Mouse (Mus musculus) MEL (cell line): Measurements from ENCODE around the gene Dennd1a. TPM values are rescaled to one million over a fixed set of nuclear protein-coding genes. Genes with fewer than 3 reads are reported as not detected.

Source experiments
- DNase-seq: peaks from one replicate; pipeline ENCODE4 v3.0.0; 2011; ENCODE audit warnings: low read depth, low spot score
- H3K27ac ChIP-seq: 2 replicates; pipeline ENCODE4 v1.5.1; 2012; ENCODE audit warnings: low read depth, mild to moderate bottlenecking, control low read depth, low read length, moderate library complexity; ENCODE audit not compliant: control insufficient read depth
- H3K27me3 ChIP-seq, 2 experiments: fragments of 150-350 bp in 1 of 2; sonication (generic) in 1 of 2; 2 replicates each; pipeline ENCODE4 v1.6.1; 2012; ENCODE audit warnings: low read length in 2 of 2, mild to moderate bottlenecking in 2 of 2, improper control_type of control experiment in 1 of 2, moderate library complexity in 1 of 2; ENCODE audit not compliant: insufficient read depth in 2 of 2, control insufficient read depth in 1 of 2
- H3K36me3 ChIP-seq, 2 experiments: 2 replicates each; pipeline ENCODE4 v1.6.1; 2012 to 2014; ENCODE audit warnings: low read length in 2 of 2, improper control_type of control experiment in 1 of 2, inconsistent platforms in 1 of 2, mild to moderate bottlenecking in 1 of 2; ENCODE audit not compliant: insufficient read depth in 2 of 2, control insufficient read depth in 1 of 2
- H3K4me1 ChIP-seq, 2 experiments: fragments of 150-350 bp in 1 of 2; sonication (generic) in 1 of 2; 2 replicates each; pipeline ENCODE4 v1.6.1; 2012; ENCODE audit warnings: low read length in 2 of 2, improper control_type of control experiment in 1 of 2, mild to moderate bottlenecking in 1 of 2; ENCODE audit not compliant: insufficient read depth in 2 of 2, control insufficient read depth in 1 of 2
- H3K4me3 ChIP-seq, 2 experiments: fragments of 150-350 bp in 1 of 2; sonication (generic) in 1 of 2; 2 replicates each; pipeline ENCODE4 v1.5.1; 2012; ENCODE audit warnings: low read depth in 2 of 2, low read length in 2 of 2, mild to moderate bottlenecking in 2 of 2, moderate library complexity in 2 of 2, control low read depth in 1 of 2, improper control_type of control experiment in 1 of 2; ENCODE audit not compliant: control insufficient read depth in 1 of 2, insufficient read depth in 1 of 2
- H3K79me2 ChIP-seq: 2 replicates; pipeline ENCODE4 v1.6.1; 2012; ENCODE audit warnings: mild to moderate bottlenecking, low read length, moderate library complexity; ENCODE audit not compliant: control insufficient read depth, poor library complexity, insufficient read depth
- H3K9ac ChIP-seq: 2 replicates; pipeline ENCODE4 v1.6.1; 2012; ENCODE audit warnings: low read depth, mild to moderate bottlenecking, control low read depth, low read length, moderate library complexity; ENCODE audit not compliant: control insufficient read depth, poor library complexity, severe bottlenecking
- H3K9me3 ChIP-seq: fragments of 150-350 bp; sonication (generic); replicated peaks from 2 replicates; pipeline ENCODE4 v1.6.1; 2012; ENCODE audit warnings: mild to moderate bottlenecking, low read length, improper control_type of control experiment, moderate library complexity; ENCODE audit not compliant: insufficient read depth
- BHLHE40 ChIP-seq: IDR thresholded peaks from 2 replicates; pipeline ENCODE4 v1.6.1; 2012; ENCODE audit warnings: low read depth, mild to moderate bottlenecking, inconsistent platforms, low read length, improper control_type of control experiment, borderline replicate concordance
- CHD1 ChIP-seq: IDR thresholded peaks from 2 replicates; pipeline ENCODE4 v1.6.1; 2012; ENCODE audit warnings: low read depth, mild to moderate bottlenecking, inconsistent platforms, low read length, improper control_type of control experiment
- E2F4 ChIP-seq: IDR thresholded peaks from 2 replicates; pipeline ENCODE4 v1.6.1; 2011; ENCODE audit warnings: low read depth, low read length, improper control_type of control experiment, borderline replicate concordance
- ETS1 ChIP-seq: IDR thresholded peaks from 2 replicates; pipeline ENCODE4 v1.6.1; 2012; ENCODE audit warnings: low read depth, mild to moderate bottlenecking, inconsistent platforms, low read length, improper control_type of control experiment, moderate library complexity
- HCFC1 ChIP-seq: IDR thresholded peaks from 2 replicates; pipeline ENCODE4 v1.6.1; 2012; ENCODE audit warnings: low read depth, mild to moderate bottlenecking, inconsistent platforms, low read length, improper control_type of control experiment, moderate library complexity
- MAX ChIP-seq: IDR thresholded peaks from 2 replicates; pipeline ENCODE4 v1.6.1; 2011; ENCODE audit warnings: low read length, improper control_type of control experiment
- MAZ ChIP-seq: IDR thresholded peaks from 2 replicates; pipeline ENCODE4 v1.6.1; 2012; ENCODE audit warnings: low read depth, mild to moderate bottlenecking, inconsistent platforms, low read length, improper control_type of control experiment
- MXI1 ChIP-seq: IDR thresholded peaks from 2 replicates; pipeline ENCODE4 v1.6.1; 2011; ENCODE audit warnings: mild to moderate bottlenecking, low read depth, low read length, improper control_type of control experiment
- MYB ChIP-seq: IDR thresholded peaks from 2 replicates; pipeline ENCODE4 v1.6.1; 2011; ENCODE audit warnings: mild to moderate bottlenecking, low read depth, low read length, improper control_type of control experiment
- MYC ChIP-seq: IDR thresholded peaks from 2 replicates; pipeline ENCODE4 v1.6.1; 2011; ENCODE audit warnings: low read depth, mild to moderate bottlenecking, low read length, improper control_type of control experiment, moderate library complexity
- NELFE ChIP-seq: IDR thresholded peaks from 2 replicates; pipeline ENCODE4 v1.6.1; 2011; ENCODE audit warnings: low read depth, low read length, improper control_type of control experiment
- NRF1 ChIP-seq: IDR thresholded peaks from 2 replicates; pipeline ENCODE4 v1.6.1; 2014; ENCODE audit warnings: low read depth, mild to moderate bottlenecking, inconsistent platforms, low read length, improper control_type of control experiment, moderate library complexity; ENCODE audit not compliant: poor library complexity, insufficient read depth, severe bottlenecking
- POLR2AphosphoS2 ChIP-seq: IDR thresholded peaks from 2 replicates; pipeline ENCODE4 v1.6.1; 2011; ENCODE audit warnings: low read length, improper control_type of control experiment
- RAD21 ChIP-seq: IDR thresholded peaks from 2 replicates; pipeline ENCODE4 v1.6.1; 2011; ENCODE audit warnings: mild to moderate bottlenecking, low read depth, low read length, improper control_type of control experiment
- RCOR1 ChIP-seq: IDR thresholded peaks from 2 replicates; pipeline ENCODE4 v1.6.1; 2012; ENCODE audit warnings: low read depth, mild to moderate bottlenecking, inconsistent platforms, low read length, improper control_type of control experiment
- TAL1 ChIP-seq: IDR thresholded peaks from 2 replicates; pipeline ENCODE4 v1.6.1; 2012; ENCODE audit warnings: mild to moderate bottlenecking, inconsistent platforms, low read length, moderate library complexity, mixed read lengths
- TBP ChIP-seq: IDR thresholded peaks from 2 replicates; pipeline ENCODE4 v1.8.0; 2011; ENCODE audit warnings: low read depth, low read length, improper control_type of control experiment
- TCF12 ChIP-seq: IDR thresholded peaks from 2 replicates; pipeline ENCODE4 v1.6.1; 2014; ENCODE audit warnings: low read depth, mild to moderate bottlenecking, inconsistent platforms, low read length, improper control_type of control experiment, moderate library complexity
- USF1 ChIP-seq: IDR thresholded peaks from 2 replicates; pipeline ENCODE4 v1.6.1; 2014; ENCODE audit warnings: low read depth, mild to moderate bottlenecking, inconsistent platforms, low read length, improper control_type of control experiment, moderate library complexity
- ZC3H11A ChIP-seq: IDR thresholded peaks from 2 replicates; pipeline ENCODE4 v1.6.1; 2012; ENCODE audit warnings: low read depth, mild to moderate bottlenecking, inconsistent platforms, low read length, improper control_type of control experiment
- ZMIZ1 ChIP-seq: IDR thresholded peaks from 2 replicates; pipeline ENCODE4 v1.6.1; 2012; ENCODE audit warnings: low read depth, mild to moderate bottlenecking, inconsistent platforms, low read length, improper control_type of control experiment, moderate library complexity
- polyA plus RNA-seq, 2 experiments: library from polyadenylated mRNA; stranded (reverse) in 1 of 2; unstranded in 1 of 2; fragments of >175 nt in 1 of 2; fragments of >200 nt in 1 of 2; gene quantifications; 2 replicates each; pipeline versions ENCODE4 v1.2.1 to v1.2.4; 2012; ENCODE audit warnings: low replicate concordance in 2 of 2, low read depth in 1 of 2; ENCODE audit not compliant: insufficient read length in 2 of 2, insufficient read depth in 1 of 2, missing spikeins in 1 of 2
- total RNA-seq: library from RNA; depleted of rRNA; stranded (reverse); fragments of 300-350 nt; gene quantifications from 2 replicates; pipeline ENCODE4 v1.2.3, GENCODE M21; 2012

Dennd1a gene
- total and polyA plus RNA-seq, 3 experiments, result 5.0 to 21.8 TPM; not detected in 1

- no peaks in the 10 kb centered on the region for H3K27me3 ChIP-seq
These were observed 317.3 kb downstream of the Dennd1a start for GRCm38 (mm10) chr2:37969713-37970485.

GRCm38 (mm10) chr2:37964534-37964933 lies 322.7 kb downstream of the Dennd1a start:
- no peaks in the 10 kb centered on the region for H3K79me2 ChIP-seq
- no peak overlapping the region for H3K4me3 ChIP-seq
- no peak overlapping the region for H3K27ac ChIP-seq
- H3K9me3 ChIP-seq, result no peaks in the 10 kb centered on the region
- no peaks in the 10 kb centered on the region for H3K27me3 ChIP-seq
- TF ChIP-seq ZC3H11A (no peak), ETS1 (no peak), HCFC1 (no peak), NELFE (no peak), MXI1 (no peak), MYC (no peak), MAZ (no peak), USF1 (no peak), MAX (no peak), MYB (no peak), TCF12 (no peak), E2F4 (no peak), CHD1 (no peak), TAL1 (no peak), BHLHE40 (no peak), TBP (no peak), ZMIZ1 (no peak)
- H3K4me1 ChIP-seq, result no peaks in the 10 kb centered on the region
- H3K36me3 ChIP-seq, result no peaks in the 10 kb centered on the region; a peak in 2 of 4 replicates
- DNase-seq, result no peak
- no peak overlapping the region for H3K9ac ChIP-seq

More at GRCm38 (mm10) chr2:37969713-37970485, 317.3 kb downstream of the Dennd1a start:
- TF ChIP-seq NRF1, result no peak
- no peak for TF ChIP-seq RAD21
- no peak for TF ChIP-seq POLR2AphosphoS2
- TF ChIP-seq RCOR1, result no peak
- no peak for TF ChIP-seq MYB
- TF ChIP-seq ZC3H11A, result no peak
- H3K4me3 ChIP-seq, result no peak overlapping the region
- no peaks in the 10 kb centered on the region; a peak in 2 of 4 replicates for H3K36me3 ChIP-seq
- no peak overlapping the region for H3K27ac ChIP-seq
- no peaks in the 10 kb centered on the region for H3K4me1 ChIP-seq
- no peaks in the 10 kb centered on the region for H3K79me2 ChIP-seq
- no peak overlapping the region for H3K9ac ChIP-seq
- DNase-seq, result no peak
- no peaks in the 10 kb centered on the region for H3K9me3 ChIP-seq
